Mouse (Mus musculus): ENCODE data around the gene Il17rd.

GRCm38 (mm10) chr14:27085999-27086398, 47.3 kb downstream of the Il17rd start:
- TF ChIP-seq ZC3H11A (IDR thresholded peaks at IDR 0.05; ENCODE audit: borderline replicate concordance, low read depth, low read length), result no peak
- no peak for TF ChIP-seq MAFK (IDR thresholded peaks at IDR 0.05; ENCODE audit: insufficient read depth, low read depth, low read length)
- TF ChIP-seq CHD2 (IDR thresholded peaks at IDR 0.05; ENCODE audit: low read depth, low read length), result no peak
